Mouse (Mus musculus) embryonic facial prominence, embryonic 10.5 days (tissue): ENCODE data around the gene Stard9. TPM values are rescaled to one million over a fixed set of nuclear protein-coding genes. Genes with fewer than 3 reads are reported as not detected.
"Not testable (repeated sequence)": the region's sequence is repeated elsewhere in the genome, so short reads cannot be mapped to it uniquely, and the experiment has no call there.

Experiments used
- DNase-seq: peaks from one replicate; pipeline ENCODE4 v3.0.0-alpha.2; 2017; ENCODE audit warnings: low spot score
- H3K27ac ChIP-seq: fragments of 300-500 bp; sonication (generic); replicated peaks from 2 replicates; pipeline ENCODE4 v1.5.1; 2016; ENCODE audit warnings: mild to moderate bottlenecking
- H3K27me3 ChIP-seq: fragments of 300-500 bp; sonication (generic); replicated peaks from 2 replicates; pipeline ENCODE4 v1.6.1; 2016; ENCODE audit warnings: low read depth, mild to moderate bottlenecking; ENCODE audit not compliant: poor library complexity, severe bottlenecking
- H3K36me3 ChIP-seq: fragments of 300-500 bp; sonication (generic); replicated peaks from 2 replicates; pipeline ENCODE4 v1.6.1; 2016; ENCODE audit warnings: mild to moderate bottlenecking, moderate library complexity
- H3K4me1 ChIP-seq: fragments of 300-500 bp; sonication (generic); 2 replicates; pipeline ENCODE4 v1.6.1; 2016
- H3K4me3 ChIP-seq: fragments of 300-500 bp; sonication (generic); 2 replicates; pipeline ENCODE4 v1.5.1; 2016; ENCODE audit warnings: mild to moderate bottlenecking, moderate library complexity
- H3K9me3 ChIP-seq: fragments of 300-500 bp; sonication (generic); 2 replicates; pipeline ENCODE4 v1.6.1; 2016; ENCODE audit warnings: mild to moderate bottlenecking
- WGBS: fragments of 180-500 bp; shearing (Covaris S2); methylation state at CpG from one replicate; pipeline ENCODE4 v1.1.7; 2016; 5-methylcytosine and 5-hydroxymethylcytosine counted together
- polyA plus RNA-seq: library from polyadenylated mRNA; unstranded; fragments of >200 nt; fragmentation: Nextera tagmentation; extraction: Ambion mirVana; gene quantifications from 2 replicates; pipeline ENCODE4 v1.2.1, GENCODE M21; 2016

The Stard9 gene
- polyA plus RNA-seq, 1 experiment from 2014 or later = 3.4 TPM

DNA sequence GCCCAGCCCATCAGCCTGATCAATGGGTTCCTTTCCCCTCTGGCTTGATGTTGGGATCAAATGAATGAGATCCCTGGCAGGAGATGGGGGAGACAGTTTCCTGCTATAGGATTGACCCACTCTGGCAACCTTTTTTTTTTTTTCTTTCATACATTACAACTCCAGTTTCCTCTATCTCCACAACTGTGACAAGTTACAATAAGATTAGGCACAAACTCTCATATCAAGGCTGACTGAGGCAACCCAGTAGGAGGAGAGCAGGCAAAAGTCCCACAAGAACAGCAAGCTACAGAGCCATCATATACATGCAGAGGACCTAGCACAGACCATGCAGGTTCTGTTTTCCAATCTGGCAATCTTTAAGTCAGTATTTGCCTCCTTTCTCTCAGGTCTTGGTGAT is 30.4 kb downstream of the Stard9 start:
- H3K4me1 ChIP-seq = no peaks in the 10 kb centered on the region
- H3K9me3 ChIP-seq = no peaks in the 10 kb centered on the region
- no peak overlapping the region for H3K27ac ChIP-seq
- DNase-seq = no peak
- no peaks in the 10 kb centered on the region for H3K36me3 ChIP-seq
- H3K4me3 ChIP-seq = no peak overlapping the region
- no peaks in the 10 kb centered on the region for H3K27me3 ChIP-seq

- Histone ChIP-seq H3K27me3 (no peaks in the 10 kb centered on the region), H3K27ac (no peak overlapping the region), H3K36me3 (no peaks in the 10 kb centered on the region), H3K4me1 (no peaks in the 10 kb centered on the region), H3K9me3 (no peaks in the 10 kb centered on the region), H3K4me3 (no peak overlapping the region)
- WGBS = 85% methylated on average over 5 of the region's 5 CpGs
- DNase-seq = no peak
Observed at GRCm38 (mm10) chr2:120660486-120661078, 31.7 kb downstream of the Stard9 start.

- H3K27me3 ChIP-seq = no peaks in the 10 kb centered on the region
- H3K9me3 ChIP-seq = no peaks in the 10 kb centered on the region
- no peak overlapping the region for H3K27ac ChIP-seq
- no peak overlapping the region for H3K4me3 ChIP-seq
- no peaks in the 10 kb centered on the region for H3K4me1 ChIP-seq
- H3K36me3 ChIP-seq = 0 out of 2 replicates have a peak, but pooled peaks cover 5% of the 10 kb centered on the region
- DNase-seq = no peak
Observed at GRCm38 (mm10) chr2:120662766-120663165, 33.8 kb downstream of the Stard9 start.

GRCm38 (mm10) chr2:120663491-120664154 is 34.7 kb downstream of the Stard9 start:
- H3K4me1 ChIP-seq = no peaks in the 10 kb centered on the region
- no peak for DNase-seq
- 68% methylated on average over 3 of the region's 3 CpGs for WGBS
- H3K4me3 ChIP-seq = no peak overlapping the region
- H3K27ac ChIP-seq = no peak overlapping the region
- 0 out of 2 replicates have a peak, but pooled peaks cover 5% of the 10 kb centered on the region for H3K36me3 ChIP-seq
- H3K27me3 ChIP-seq = no peaks in the 10 kb centered on the region
- H3K9me3 ChIP-seq = no peaks in the 10 kb centered on the region

- DNase-seq = no peak
- Histone ChIP-seq H3K9me3 (no peaks in the 10 kb centered on the region), H3K4me1 (no peaks in the 10 kb centered on the region), H3K36me3 (0 out of 2 replicates have a peak, but pooled peaks cover 5% of the 10 kb centered on the region), H3K4me3 (no peak overlapping the region), H3K27ac (no peak overlapping the region), H3K27me3 (no peaks in the 10 kb centered on the region)
- WGBS = 91% methylated on average over 2 of the region's 2 CpGs
Observed at GRCm38 (mm10) chr2:120667446-120667845, 38.5 kb downstream of the Stard9 start.

GRCm38 (mm10) chr2:120670253-120670652 is 41.3 kb downstream of the Stard9 start:
- Histone ChIP-seq H3K4me1 (no peaks in the 10 kb centered on the region), H3K27ac (no peak overlapping the region), H3K27me3 (no peaks in the 10 kb centered on the region), H3K4me3 (no peak overlapping the region), H3K9me3 (no peaks in the 10 kb centered on the region), H3K36me3 (0 out of 2 replicates have a peak, but pooled peaks cover 7% of the 10 kb centered on the region)
- WGBS = 87% methylated on average over 2 of the region's 2 CpGs
- DNase-seq = no peak

DNA sequence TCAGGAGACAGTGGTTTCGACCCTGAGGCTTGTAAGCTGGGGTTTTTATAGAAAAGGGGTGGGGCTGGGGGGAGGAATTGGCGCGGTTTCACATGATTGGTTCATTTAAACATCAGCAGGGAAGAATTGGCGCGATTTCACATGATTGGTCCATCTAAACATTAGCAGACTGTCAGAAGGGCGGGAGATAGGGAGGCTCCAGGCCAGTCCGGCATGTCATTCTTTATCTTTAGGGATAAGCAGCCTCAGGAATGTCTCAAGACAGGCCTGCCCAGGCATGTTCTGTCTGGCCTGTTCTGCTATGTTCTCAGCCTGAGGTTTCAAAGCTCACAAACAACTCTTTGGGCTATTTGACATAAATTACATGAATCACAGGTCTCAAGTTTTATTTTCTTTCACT is 52.2 kb downstream of the Stard9 start:
- H3K27me3 ChIP-seq, H3K4me3 ChIP-seq, H3K4me1 ChIP-seq, H3K27ac ChIP-seq, H3K9me3 ChIP-seq, DNase-seq: not testable (repeated sequence)
- H3K36me3 ChIP-seq = peaks cover 11% of the 10 kb centered on the region
- 87% methylated on average over 7 of the region's 7 CpGs for WGBS

GRCm38 (mm10) chr2:120697767-120698166 is 68.8 kb downstream of the Stard9 start:
- no peak overlapping the region for H3K27ac ChIP-seq
- no peaks in the 10 kb centered on the region for H3K27me3 ChIP-seq
- 79% methylated on average over 5 of the region's 5 CpGs for WGBS
- H3K9me3 ChIP-seq = no peaks in the 10 kb centered on the region
- no peak for DNase-seq
- peaks cover 41% of the 10 kb centered on the region for H3K36me3 ChIP-seq
- no peak overlapping the region for H3K4me3 ChIP-seq
- H3K4me1 ChIP-seq = no peaks in the 10 kb centered on the region

DNA sequence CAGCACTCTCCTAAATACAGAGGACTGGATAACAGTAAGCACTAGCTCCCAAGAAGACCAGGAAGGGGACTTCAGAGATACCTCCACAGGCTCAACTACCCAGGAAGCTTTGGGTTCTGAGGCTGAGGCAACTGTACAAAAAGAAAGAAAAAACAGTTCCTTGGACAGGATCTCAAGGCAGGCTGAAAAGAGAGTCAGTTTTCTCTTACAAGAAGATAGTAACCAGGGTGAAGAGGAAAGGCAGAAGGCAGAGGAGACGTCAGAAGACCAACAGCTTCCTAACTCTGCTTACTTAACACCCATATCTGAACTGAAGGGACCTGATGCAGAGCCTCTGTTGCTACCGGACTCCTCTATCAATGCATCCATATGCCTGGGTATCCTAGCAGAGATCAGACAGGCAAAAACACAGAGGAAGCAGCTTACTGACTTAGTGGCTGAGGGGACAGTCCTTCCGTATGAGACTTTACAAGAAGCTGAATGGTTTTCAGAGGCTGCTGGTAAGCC is 71.5 kb downstream of the Stard9 start:
- Histone ChIP-seq H3K27ac (no peak overlapping the region), H3K4me3 (no peak overlapping the region), H3K9me3 (no peaks in the 10 kb centered on the region), H3K36me3 (peaks cover 31% of the 10 kb centered on the region), H3K4me1 (no peaks in the 10 kb centered on the region), H3K27me3 (no peaks in the 10 kb centered on the region)
- DNase-seq = no peak
- WGBS = 87% methylated on average over 3 of the region's 3 CpGs

DNA sequence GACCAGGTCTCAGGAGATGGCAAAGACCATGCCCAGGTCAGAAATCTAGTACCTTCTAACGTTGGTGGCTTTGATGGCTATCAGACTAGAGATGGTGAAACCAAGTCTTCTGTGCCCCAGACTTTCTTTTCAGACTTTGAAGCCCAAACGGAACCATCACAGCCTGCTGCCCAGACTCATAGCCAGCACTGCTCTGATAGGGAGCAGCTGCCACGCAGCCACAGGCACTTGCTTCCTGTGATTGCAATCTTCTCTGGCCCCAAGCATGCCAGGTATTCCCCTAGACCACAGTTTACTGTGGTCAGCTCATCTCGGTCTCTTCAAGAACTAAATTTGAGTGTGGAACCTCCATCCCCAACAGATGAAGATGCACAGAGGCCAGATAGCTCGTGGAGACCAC is 73.8 kb downstream of the Stard9 start:
- H3K9me3 ChIP-seq = no peaks in the 10 kb centered on the region
- no peaks in the 10 kb centered on the region for H3K27me3 ChIP-seq
- 79% methylated on average over 5 of the region's 5 CpGs for WGBS
- peaks cover 9% of the 10 kb centered on the region; the same call in 1 of the 2 replicates for H3K36me3 ChIP-seq
- H3K4me1 ChIP-seq = peaks cover 2% of the 10 kb centered on the region; the same call in 1 of the 2 replicates
- H3K27ac ChIP-seq = no peak overlapping the region
- no peak overlapping the region for H3K4me3 ChIP-seq
- DNase-seq = no peak

- Histone ChIP-seq H3K9me3 (no peaks in the 10 kb centered on the region), H3K27ac (no peak overlapping the region), H3K27me3 (no peaks in the 10 kb centered on the region), H3K4me1 (peaks cover 4% of the 10 kb centered on the region; the same call in 1 of the 2 replicates), H3K4me3 (no peak overlapping the region), H3K36me3 (peaks cover 7% of the 10 kb centered on the region)
- no peak for DNase-seq
Observed at GRCm38 (mm10) chr2:120707041-120707440, 78.1 kb downstream of the Stard9 start.

- no peaks in the 10 kb centered on the region for H3K27me3 ChIP-seq
- peaks cover 38% of the 10 kb centered on the region for H3K36me3 ChIP-seq
- 91% methylated on average over 3 of the region's 3 CpGs for WGBS
- peaks cover 4% of the 10 kb centered on the region; the same call in 1 of the 2 replicates for H3K4me1 ChIP-seq
- DNase-seq = no peak
- no peak overlapping the region for H3K4me3 ChIP-seq
- no peak overlapping the region for H3K27ac ChIP-seq
- H3K9me3 ChIP-seq = no peaks in the 10 kb centered on the region
Observed at GRCm38 (mm10) chr2:120710154-120710553, 81.2 kb downstream of the Stard9 start.

- Histone ChIP-seq H3K36me3 (peaks cover 46% of the 10 kb centered on the region), H3K27ac (no peak overlapping the region), H3K27me3 (no peaks in the 10 kb centered on the region), H3K9me3 (no peaks in the 10 kb centered on the region), H3K4me3 (no peak overlapping the region), H3K4me1 (peaks cover 4% of the 10 kb centered on the region; the same call in 1 of the 2 replicates)
- 94% methylated on average over 3 of the region's 3 CpGs for WGBS
- DNase-seq = no peak
Observed at GRCm38 (mm10) chr2:120710948-120711347, 82.0 kb downstream of the Stard9 start.
